Mouse (Mus musculus) myocyte (in vitro differentiated cells): ENCODE measurements around the gene Gm3238.
"Not testable (repeated sequence)": the region's sequence is repeated elsewhere in the genome, so short reads cannot be mapped to it uniquely, and the experiment has no call there.

Experiments
- E2F4 ChIP-seq: IDR thresholded peaks from one replicate; pipeline ENCODE4 v1.6.1; 2011; ENCODE audit warnings: mild to moderate bottlenecking, control low read depth, moderate library complexity; ENCODE audit not compliant: insufficient read depth
- MAX ChIP-seq: IDR thresholded peaks from one replicate; pipeline ENCODE4 v1.6.1; 2011; ENCODE audit warnings: low read depth, mild to moderate bottlenecking, control low read depth
- MYOD1 ChIP-seq, 3 experiments: IDR thresholded peaks; one replicate each; pipeline ENCODE4 v1.6.1; 2011; ENCODE audit warnings: control low read depth in 2 of 3, low read depth in 2 of 3, mild to moderate bottlenecking in 2 of 3, moderate library complexity in 1 of 3; ENCODE audit not compliant: insufficient read length in 2 of 3, control insufficient read depth in 1 of 3
- MYOG ChIP-seq, 3 experiments: IDR thresholded peaks; one replicate each; pipeline ENCODE4 v1.6.1; 2011; ENCODE audit warnings: control low read depth in 2 of 3, low read depth in 2 of 3, mild to moderate bottlenecking in 2 of 3; ENCODE audit not compliant: insufficient read length in 2 of 3, control insufficient read depth in 1 of 3, insufficient read depth in 1 of 3
- POLR2A ChIP-seq: IDR thresholded peaks from one replicate; pipeline ENCODE4 v1.6.1; 2011; ENCODE audit warnings: low read depth, mild to moderate bottlenecking, control low read depth, moderate library complexity; ENCODE audit not compliant: insufficient read length
- POLR2AphosphoS2 ChIP-seq: IDR thresholded peaks from one replicate; pipeline ENCODE4 v1.6.1; 2011; ENCODE audit warnings: low read depth, control low read depth; ENCODE audit not compliant: insufficient read length
- REST ChIP-seq: IDR thresholded peaks from one replicate; pipeline ENCODE4 v1.6.1; 2011; ENCODE audit warnings: mild to moderate bottlenecking, control low read depth, moderate library complexity; ENCODE audit not compliant: insufficient read depth, insufficient read length
- SRF ChIP-seq: IDR thresholded peaks from one replicate; pipeline ENCODE4 v1.6.1; 2011; ENCODE audit warnings: low read depth; ENCODE audit not compliant: control insufficient read depth, insufficient read length
- TCF12 ChIP-seq: IDR thresholded peaks from one replicate; pipeline ENCODE4 v1.6.1; 2011; ENCODE audit warnings: mild to moderate bottlenecking, control low read depth; ENCODE audit not compliant: poor library complexity, insufficient read depth, severe bottlenecking
- TCF3 ChIP-seq: IDR thresholded peaks from one replicate; pipeline ENCODE4 v1.6.1; 2011; ENCODE audit warnings: low read depth, control low read depth; ENCODE audit not compliant: insufficient read length

DNA sequence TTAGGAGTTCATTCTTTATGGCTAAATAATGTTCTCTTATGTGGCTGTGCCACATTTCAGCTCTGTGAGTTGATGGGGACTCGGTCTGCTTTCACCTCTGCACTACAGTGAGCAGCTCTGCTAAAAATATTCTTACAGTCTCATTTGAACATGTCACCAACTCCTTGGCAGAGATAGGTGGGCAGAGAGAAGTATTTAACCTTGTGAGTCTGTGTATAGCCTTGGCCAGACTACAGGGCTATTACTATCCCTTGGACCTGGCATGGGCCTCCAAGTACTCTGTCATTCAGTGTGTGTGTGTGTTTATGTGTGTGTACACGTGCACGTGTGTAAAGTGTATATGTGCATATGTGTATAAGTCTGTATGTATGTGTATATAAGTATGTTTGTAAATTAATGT lies 12.3 kb upstream of the Gm3238 start:
- not testable (repeated sequence) for TF ChIP-seq MYOD1 (IDR thresholded peaks at IDR 0.05; ENCODE audit: control insufficient read depth in 1 of 3, insufficient read length in 2 of 3, low read depth in 2 of 3); POLR2A; MAX; E2F4; MYOG (IDR thresholded peaks at IDR 0.05; ENCODE audit: control insufficient read depth in 1 of 3, insufficient read depth in 1 of 3, insufficient read length in 2 of 3, low read depth in 2 of 3); POLR2AphosphoS2; TCF12; REST; TCF3; SRF
